Mouse (Mus musculus): Measurements from ENCODE around the gene Krt42. TPM values are rescaled to one million over a fixed set of nuclear protein-coding genes. Genes with fewer than 3 reads are reported as not detected.
A peak's percentile ranks its signal among the peaks of the same experiment; 100 is the strongest.

Gene Krt42
- polyA plus RNA-seq, 2 experiments = not detected

DNA sequence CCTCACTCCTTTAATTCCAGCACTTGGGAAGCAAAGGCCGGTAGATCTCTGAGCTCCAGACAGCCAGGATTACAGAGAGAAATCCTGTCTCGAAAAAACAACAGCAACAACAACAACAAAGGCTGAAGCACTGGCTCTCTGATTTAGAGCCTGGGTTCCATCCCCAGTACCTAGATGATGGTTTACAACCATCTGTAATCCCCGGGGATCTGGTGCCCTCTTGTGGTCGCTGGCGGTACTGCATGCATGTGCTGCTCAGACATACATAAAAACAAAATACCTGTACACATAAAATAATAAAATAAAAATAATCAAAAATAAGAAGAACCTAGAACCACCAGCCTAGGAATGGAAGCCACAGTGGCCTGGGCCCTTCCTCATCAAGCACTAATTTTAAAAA is 30.6 kb upstream of the Krt42 start:
- 2% methylated on average over 5 of the region's 5 CpGs for WGBS (ENCODE audit: insufficient replicate concordance)
- H3K36me3 ChIP-seq (replicated peaks; ENCODE audit: control insufficient read depth, insufficient read depth, low read depth) = no peaks in the 10 kb centered on the region
- TF ChIP-seq EP300 (IDR thresholded peaks at IDR 0.05; ENCODE audit: low read depth) (no peak), CTCF (IDR thresholded peaks at IDR 0.05; ENCODE audit: low read depth) (peak; percentile 96)
- H3K9ac ChIP-seq (replicated peaks) = no peak overlapping the region
- DNase-seq (ENCODE audit: low read depth in 3 of 3, low spot score in 3 of 3) (no peak), ATAC-seq (ENCODE audit: insufficient read depth) (no peak)
- no peaks in the 10 kb centered on the region for H3K27me3 ChIP-seq (ENCODE audit: control insufficient read depth, insufficient read depth, low read length)
- no peak overlapping the region for H3K4me2 ChIP-seq (ENCODE audit: low read depth)
- H3K27ac ChIP-seq = no peak overlapping the region
- no peak overlapping the region for H3K4me3 ChIP-seq (ENCODE audit: insufficient read depth in 1 of 2, low read depth in 2 of 2, low read length in 2 of 2)
- H3K4me1 ChIP-seq (replicated peaks; ENCODE audit: control insufficient read depth in 2 of 2, insufficient read depth in 2 of 2, low read length in 1 of 2) = peaks cover 0 to 3% of the 10 kb centered on the region in 2 experiments; a peak in 2 of 4 replicates
- no peaks in the 10 kb centered on the region for H3K9me3 ChIP-seq (ENCODE audit: control insufficient read depth, low read length)

GRCm38 (mm10) chr11:100298274-100299036 is 28.8 kb upstream of the Krt42 start:
- Histone ChIP-seq H3K27ac (no peak overlapping the region), H3K36me3 (replicated peaks; ENCODE audit: control insufficient read depth, insufficient read depth, low read depth) (no peaks in the 10 kb centered on the region), H3K9me3 (ENCODE audit: control insufficient read depth, low read length) (no peaks in the 10 kb centered on the region), H3K4me1 (replicated peaks; ENCODE audit: control insufficient read depth in 2 of 2, insufficient read depth in 2 of 2, low read length in 1 of 2) (peaks cover 0 to 3% of the 10 kb centered on the region in 2 experiments; a peak in 2 of 4 replicates), H3K4me3 (ENCODE audit: insufficient read depth in 1 of 2, low read depth in 2 of 2, low read length in 2 of 2) (no peak overlapping the region), H3K27me3 (ENCODE audit: control insufficient read depth, insufficient read depth, low read length) (no peaks in the 10 kb centered on the region), H3K4me2 (ENCODE audit: low read depth) (peak overlapping the region; percentile 45), H3K9ac (replicated peaks) (no peak overlapping the region)
- 16% methylated on average over 18 of the region's 18 CpGs for whole genome bisulfite sequencing (ENCODE audit: insufficient replicate concordance)
- TF ChIP-seq EP300 (IDR thresholded peaks at IDR 0.05; ENCODE audit: low read depth) (no peak), CTCF (IDR thresholded peaks at IDR 0.05; ENCODE audit: low read depth) (peak; percentile 95)
- ATAC-seq (ENCODE audit: insufficient read depth) (peak; percentile 42; the same call in 1 of the 2 replicates), DNase-seq (ENCODE audit: low read depth in 3 of 3, low spot score in 3 of 3) (peak in 1 of 3 experiments; percentile 45)

- WGBS (ENCODE audit: insufficient replicate concordance) = 25% methylated on average over 5 of the region's 5 CpGs
- Histone ChIP-seq H3K36me3 (replicated peaks; ENCODE audit: control insufficient read depth, insufficient read depth, low read depth) (no peaks in the 10 kb centered on the region), H3K4me1 (replicated peaks; ENCODE audit: control insufficient read depth in 2 of 2, insufficient read depth in 2 of 2, low read length in 1 of 2) (peaks cover 0 to 3% of the 10 kb centered on the region in 2 experiments; a peak in 2 of 4 replicates), H3K27me3 (ENCODE audit: control insufficient read depth, insufficient read depth, low read length) (no peaks in the 10 kb centered on the region), H3K4me2 (ENCODE audit: low read depth) (peak overlapping the region; percentile 45), H3K4me3 (ENCODE audit: insufficient read depth in 1 of 2, low read depth in 2 of 2, low read length in 2 of 2) (no peak overlapping the region), H3K9me3 (ENCODE audit: control insufficient read depth, low read length) (no peaks in the 10 kb centered on the region), H3K27ac (no peak overlapping the region), H3K9ac (replicated peaks) (no peak overlapping the region)
- peak; percentile 43; the same call in 1 of the 2 replicates for ATAC-seq (ENCODE audit: insufficient read depth)
- TF ChIP-seq CTCF (IDR thresholded peaks at IDR 0.05; ENCODE audit: low read depth) = peak; percentile 78
- no peak for TF ChIP-seq EP300 (IDR thresholded peaks at IDR 0.05; ENCODE audit: low read depth)
- DNase-seq (ENCODE audit: low read depth in 3 of 3, low spot score in 3 of 3) = no peak
Measured at GRCm38 (mm10) chr11:100297801-100298200, 28.1 kb upstream of the Krt42 start.

DNA sequence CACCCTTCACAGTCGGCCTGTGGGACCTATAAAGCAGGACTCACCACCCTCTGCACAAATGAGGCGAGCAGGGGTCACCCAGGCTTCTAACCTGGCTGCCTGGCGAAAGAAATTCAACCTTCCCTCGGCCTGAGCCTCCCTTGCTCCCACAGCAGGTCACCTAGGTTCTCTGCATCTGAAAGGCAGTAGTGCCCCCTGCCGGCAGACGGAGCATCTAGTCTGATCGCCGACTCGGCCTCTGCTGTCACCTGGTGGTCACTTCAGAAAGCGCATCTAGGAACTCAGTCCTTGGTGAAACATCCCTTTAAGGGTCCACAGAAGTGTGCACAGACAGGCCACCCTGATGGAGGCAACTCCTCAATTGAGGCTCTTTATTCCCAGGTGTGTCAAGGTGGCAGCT is 25.6 kb upstream of the Krt42 start:
- H3K4me2 ChIP-seq (ENCODE audit: low read depth) = no peak overlapping the region
- no peak overlapping the region for H3K27ac ChIP-seq
- peak; percentile 100 for TF ChIP-seq CTCF (IDR thresholded peaks at IDR 0.05; ENCODE audit: low read depth)
- TF ChIP-seq EP300 (IDR thresholded peaks at IDR 0.05; ENCODE audit: low read depth) = no peak
- ATAC-seq (ENCODE audit: insufficient read depth) = no peak
- H3K36me3 ChIP-seq (replicated peaks; ENCODE audit: control insufficient read depth, insufficient read depth, low read depth) = no peaks in the 10 kb centered on the region
- H3K27me3 ChIP-seq (ENCODE audit: control insufficient read depth, insufficient read depth, low read length) = no peaks in the 10 kb centered on the region
- WGBS (ENCODE audit: insufficient replicate concordance) = 7% methylated on average over 10 of the region's 10 CpGs
- no peak overlapping the region for H3K9ac ChIP-seq (replicated peaks)
- H3K4me1 ChIP-seq (replicated peaks; ENCODE audit: control insufficient read depth in 2 of 2, insufficient read depth in 2 of 2, low read length in 1 of 2) = peaks cover 0 to 3% of the 10 kb centered on the region in 2 experiments; a peak in 2 of 4 replicates
- no peak overlapping the region for H3K4me3 ChIP-seq (ENCODE audit: insufficient read depth in 1 of 2, low read depth in 2 of 2, low read length in 2 of 2)
- DNase-seq (ENCODE audit: low read depth in 3 of 3, low spot score in 3 of 3) = peak; percentile 49 to 63 (median 62)
- no peaks in the 10 kb centered on the region for H3K9me3 ChIP-seq (ENCODE audit: control insufficient read depth, low read length)

- Histone ChIP-seq H3K4me1 (replicated peaks; ENCODE audit: control insufficient read depth in 2 of 2, insufficient read depth in 2 of 2, low read length in 1 of 2) (no peaks in the 10 kb centered on the region), H3K36me3 (replicated peaks; ENCODE audit: control insufficient read depth, insufficient read depth, low read depth) (no peaks in the 10 kb centered on the region), H3K9me3 (ENCODE audit: control insufficient read depth, low read length) (no peaks in the 10 kb centered on the region), H3K4me3 (ENCODE audit: insufficient read depth in 1 of 2, low read depth in 2 of 2, low read length in 2 of 2) (no peak overlapping the region), H3K9ac (replicated peaks) (no peak overlapping the region), H3K4me2 (ENCODE audit: low read depth) (no peak overlapping the region), H3K27me3 (ENCODE audit: control insufficient read depth, insufficient read depth, low read length) (no peaks in the 10 kb centered on the region), H3K27ac (no peak overlapping the region)
- ATAC-seq (ENCODE audit: insufficient read depth) = no peak
- WGBS (ENCODE audit: insufficient replicate concordance) = 49% methylated on average over 6 of the region's 6 CpGs
- TF ChIP-seq EP300 (IDR thresholded peaks at IDR 0.05; ENCODE audit: low read depth) = no peak
- no peak for TF ChIP-seq CTCF (IDR thresholded peaks at IDR 0.05; ENCODE audit: low read depth)
- no peak for DNase-seq (ENCODE audit: low read depth in 3 of 3, low spot score in 3 of 3)
Measured at GRCm38 (mm10) chr11:100292884-100293283, 23.2 kb upstream of the Krt42 start.
